Mouse (Mus musculus): Measurements from ENCODE around the gene Lrrc8d.
"Not testable (repeated sequence)": the region's sequence is repeated elsewhere in the genome, so short reads cannot be mapped to it uniquely, and the experiment has no call there.

Lrrc8d gene

DNA sequence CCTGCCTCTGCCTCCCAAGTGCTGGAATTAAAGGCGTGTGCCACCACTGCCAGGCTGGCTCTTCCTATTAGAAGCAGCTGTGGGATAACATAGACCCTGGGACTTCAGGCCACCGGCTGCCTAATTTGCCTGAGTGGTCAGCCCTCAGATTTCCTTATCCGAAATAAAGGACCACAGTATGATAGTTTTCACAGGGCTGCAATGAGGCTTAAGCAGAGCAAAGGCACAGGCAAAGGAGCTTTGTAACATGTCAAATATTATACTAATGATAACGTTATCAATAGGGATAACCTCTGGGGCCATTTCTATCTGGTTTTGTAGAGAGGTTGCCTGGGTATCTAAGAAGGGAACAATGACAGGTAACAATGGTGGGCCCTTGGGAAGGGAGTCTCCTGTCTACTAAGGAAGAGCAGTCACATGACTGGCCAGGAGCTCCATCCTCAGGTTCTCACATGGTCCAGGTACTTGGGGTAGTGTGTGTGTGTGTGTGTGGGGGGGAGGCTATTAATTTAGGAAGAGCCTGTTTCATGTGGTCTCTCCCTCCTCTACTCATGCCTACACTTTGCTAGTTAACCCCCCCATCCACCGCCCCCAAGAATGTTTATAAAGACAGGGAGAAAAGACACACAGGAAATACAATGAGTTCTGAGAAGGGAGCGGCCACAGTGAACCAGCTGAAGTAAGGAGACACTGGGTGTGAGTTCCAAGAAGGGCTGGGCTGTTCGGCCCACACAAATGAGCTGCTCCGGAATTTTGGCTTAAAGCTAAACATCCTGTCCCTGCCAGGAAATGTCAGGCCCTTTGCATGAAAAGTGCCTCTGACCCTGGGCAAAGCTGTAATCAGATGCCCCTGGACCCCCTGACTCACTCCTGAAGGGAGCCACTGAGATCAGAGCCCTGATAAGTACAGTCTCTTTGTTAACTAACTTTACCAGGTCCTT, 159.3 kb downstream of the Lrrc8d start:
- DNase-seq (ENCODE audit: low spot score in 2 of 2): no peak

- no peak for DNase-seq (ENCODE audit: low spot score in 2 of 2)
Measured at GRCm38 (mm10) chr5:105859716-105860460, 160.1 kb downstream of the Lrrc8d start.

GRCm38 (mm10) chr5:105860461-105860835, 160.7 kb downstream of the Lrrc8d start:
- no peak for DNase-seq (ENCODE audit: low spot score in 2 of 2)

- DNase-seq (ENCODE audit: low spot score in 2 of 2): no peak
Measured at GRCm38 (mm10) chr5:105861616-105862015, 161.8 kb downstream of the Lrrc8d start.

GRCm38 (mm10) chr5:105865110-105865628, 165.4 kb downstream of the Lrrc8d start:
- not testable (repeated sequence) for DNase-seq (ENCODE audit: low spot score in 2 of 2)

GRCm38 (mm10) chr5:105867427-105867826, 167.7 kb downstream of the Lrrc8d start:
- DNase-seq (ENCODE audit: low spot score in 2 of 2): no peak

- DNase-seq (ENCODE audit: low spot score in 2 of 2): no peak
Measured at GRCm38 (mm10) chr5:105867841-105868447, 168.2 kb downstream of the Lrrc8d start.

GRCm38 (mm10) chr5:105868593-105868992, 168.8 kb downstream of the Lrrc8d start:
- peak; percentile 81 to 85 for DNase-seq (ENCODE audit: low spot score in 2 of 2)

DNA sequence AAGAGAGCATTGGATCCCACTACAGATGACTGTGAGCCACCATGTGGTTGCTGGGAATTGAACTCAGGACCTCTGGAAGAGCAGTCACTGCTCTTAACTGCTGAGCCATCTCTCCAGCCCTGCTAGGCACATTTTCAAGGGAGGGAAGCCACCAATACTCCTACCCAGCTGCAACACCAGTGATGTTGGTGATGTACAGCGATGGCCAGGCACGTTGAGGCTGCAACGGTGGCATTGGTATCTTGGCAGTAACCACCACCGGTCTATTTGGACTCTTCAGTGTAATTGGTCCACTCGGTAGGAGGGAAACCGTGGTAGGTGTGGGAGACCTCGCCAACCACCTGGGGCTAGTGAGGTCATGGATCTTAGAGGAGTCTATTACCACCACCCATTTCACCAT, 170.0 kb downstream of the Lrrc8d start:
- DNase-seq (ENCODE audit: low spot score in 2 of 2): no peak

GRCm38 (mm10) chr5:105871140-105871539, 171.4 kb downstream of the Lrrc8d start:
- no peak for DNase-seq (ENCODE audit: low spot score in 2 of 2)

GRCm38 (mm10) chr5:105872176-105872575, 172.4 kb downstream of the Lrrc8d start:
- DNase-seq (ENCODE audit: low spot score in 2 of 2): no peak

DNA sequence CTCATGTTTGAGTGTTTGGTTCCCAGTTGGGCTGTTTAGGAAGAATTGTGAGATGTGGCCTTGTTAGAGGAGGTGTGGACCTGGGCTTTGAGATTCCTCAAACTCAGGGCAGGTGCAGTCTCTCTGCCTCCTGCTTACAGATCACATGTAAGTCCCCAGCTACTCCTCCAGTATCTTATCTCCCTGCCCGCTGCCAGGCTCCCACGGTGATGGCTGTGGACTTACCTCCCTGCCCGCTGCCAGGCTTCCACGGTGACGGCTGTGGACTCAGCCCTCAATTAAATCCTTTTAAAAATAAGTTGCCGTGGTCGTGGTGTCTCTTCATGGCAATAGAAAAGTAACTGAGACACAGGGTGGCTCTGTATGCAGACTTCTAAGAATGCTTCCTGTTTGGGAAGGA, 173.1 kb downstream of the Lrrc8d start:
- DNase-seq (ENCODE audit: low spot score in 2 of 2): no peak

DNA sequence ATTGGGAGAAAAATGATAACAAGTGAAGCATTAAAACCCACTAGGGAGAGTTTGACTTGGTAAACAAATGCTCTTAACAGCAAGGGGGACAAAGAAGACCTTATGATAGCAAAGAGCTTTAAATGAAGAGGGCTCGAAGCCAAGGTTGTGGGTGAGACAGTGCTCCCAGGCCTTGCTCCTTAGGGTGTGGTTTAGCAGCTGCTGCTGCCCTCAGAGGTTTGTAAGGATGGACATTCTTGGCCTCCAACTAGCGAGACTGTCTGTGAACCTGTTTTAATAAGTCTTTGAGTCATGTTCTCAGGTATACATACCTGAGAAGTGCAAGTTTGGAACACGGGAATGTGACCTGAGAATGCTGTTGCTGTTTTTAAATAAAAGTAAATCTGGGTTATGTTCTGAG, 174.0 kb downstream of the Lrrc8d start:
- DNase-seq (ENCODE audit: low spot score in 2 of 2): no peak

DNA sequence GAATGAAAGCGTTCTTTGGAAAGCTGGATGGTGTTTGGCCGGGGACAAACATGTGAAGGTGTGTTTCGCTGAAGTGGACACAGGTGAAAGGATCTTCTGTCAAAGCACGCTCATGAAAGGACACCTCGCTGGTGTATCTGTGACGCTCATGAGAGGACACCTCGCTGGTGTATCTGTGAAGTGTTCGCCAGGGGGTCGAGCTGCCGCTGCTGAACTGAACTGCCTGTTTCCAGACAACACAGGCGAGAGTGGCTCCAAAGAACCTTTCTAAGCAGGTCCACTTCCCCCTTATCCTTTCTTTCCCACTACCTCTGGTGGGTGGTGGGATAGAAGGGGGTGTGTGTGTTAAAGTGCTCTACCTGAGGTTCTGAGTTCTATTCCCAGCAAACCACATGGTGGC, 174.7 kb downstream of the Lrrc8d start:
- DNase-seq (ENCODE audit: low spot score in 2 of 2): no peak

GRCm38 (mm10) chr5:105876068-105876924, 176.5 kb downstream of the Lrrc8d start, which contains the start of gene Zfp326:
Gene Zfp326 (plus strand): TSS chr5:105876565.
- peak; percentile 72 to 74 for DNase-seq (ENCODE audit: low spot score in 2 of 2)

DNA sequence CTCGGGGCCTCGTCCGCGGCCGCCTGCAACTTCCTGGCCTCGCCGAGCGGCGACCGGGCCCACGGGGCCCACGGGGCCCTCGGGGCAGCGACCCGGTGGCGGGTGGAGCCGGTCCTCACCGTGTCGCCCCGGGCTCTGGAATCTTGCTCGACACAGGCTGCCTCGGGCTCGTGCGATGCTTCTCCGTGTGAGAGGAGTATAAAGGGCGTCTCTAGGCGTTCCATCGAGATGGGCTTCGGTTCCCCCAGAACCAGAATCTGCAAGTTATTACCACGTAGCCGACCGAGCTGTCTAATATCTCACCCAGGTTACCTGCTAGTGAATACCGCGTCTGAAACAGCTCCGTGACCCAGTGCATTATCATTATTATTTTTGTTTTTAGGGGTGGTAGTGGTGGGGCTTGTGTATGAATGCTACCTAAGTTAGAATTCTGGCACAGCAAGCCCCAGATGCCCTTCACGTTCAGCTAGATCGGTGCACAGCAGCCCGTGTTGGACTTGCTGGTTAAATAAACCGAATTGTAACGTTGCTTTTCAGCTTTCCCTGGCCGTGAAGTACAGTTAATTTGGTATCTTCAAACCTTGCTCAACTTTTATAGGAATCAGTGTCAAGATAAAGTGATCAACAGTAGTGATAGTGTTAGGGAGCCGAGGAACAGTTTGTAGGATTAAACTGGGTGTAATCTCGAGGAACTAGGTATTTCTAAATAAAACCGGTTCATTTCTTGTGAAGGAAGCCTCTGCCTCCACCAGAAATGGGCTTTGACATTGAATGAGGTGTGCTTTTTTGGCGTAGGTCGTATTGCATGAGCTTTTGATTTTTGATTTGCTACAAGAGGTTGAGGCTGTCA, 177.4 kb downstream of the Lrrc8d start:
- DNase-seq (ENCODE audit: low spot score in 2 of 2): peak in 1 of 2 experiments; percentile 36

Measured in frontal cortex, postnatal 36 days (tissue).